Mouse (Mus musculus) thymus, postnatal 36 days (tissue): ENCODE results near the gene Fbxo21.

Experiments used
- DNase-seq, 2 experiments: peaks; one replicate each; pipeline ENCODE4 v3.0.0; 2022; ENCODE audit warnings: mixed read lengths in 2 of 2

Gene Fbxo21

GRCm38 (mm10) chr5:117980921-117981320 lies 4.4 kb downstream of the Fbxo21 start:
- no peak for DNase-seq

- no peak for DNase-seq
Measured at GRCm38 (mm10) chr5:117981943-117982342, 5.4 kb downstream of the Fbxo21 start.

GRCm38 (mm10) chr5:117986327-117986726 lies 9.8 kb downstream of the Fbxo21 start:
- DNase-seq: no peak

- DNase-seq: no peak
Measured at GRCm38 (mm10) chr5:117987891-117988290, 11.4 kb downstream of the Fbxo21 start.

GRCm38 (mm10) chr5:117988367-117988766 lies 11.8 kb downstream of the Fbxo21 start:
- no peak for DNase-seq

- DNase-seq: no peak
Measured at GRCm38 (mm10) chr5:117989773-117990172, 13.2 kb downstream of the Fbxo21 start.

DNA sequence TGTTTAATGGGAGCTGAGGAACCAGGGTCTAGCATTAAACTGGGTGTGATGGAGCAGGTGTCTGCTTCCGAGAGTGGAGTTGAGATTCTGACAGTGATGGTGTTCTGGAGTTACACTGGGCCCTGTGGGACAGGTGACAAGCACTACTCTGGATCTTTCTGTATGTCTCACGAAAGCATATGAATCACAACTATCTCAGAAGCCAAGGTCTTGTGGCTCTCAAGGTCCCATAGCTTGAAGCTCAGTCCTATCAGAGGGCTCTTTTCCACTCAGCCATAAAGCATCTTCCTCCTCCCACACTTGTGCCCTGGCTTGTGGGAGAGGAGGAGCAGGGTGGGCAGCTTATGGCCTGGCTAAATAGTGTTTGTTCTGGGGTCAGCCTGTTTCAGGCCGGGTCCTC lies 14.4 kb downstream of the Fbxo21 start:
- DNase-seq: no peak

- DNase-seq: no peak
Measured at GRCm38 (mm10) chr5:117993550-117993949, 17.0 kb downstream of the Fbxo21 start.

- no peak for DNase-seq
Measured at GRCm38 (mm10) chr5:117995372-117995901, 18.9 kb downstream of the Fbxo21 start.

- no peak for DNase-seq
Measured at GRCm38 (mm10) chr5:117995911-117996310, 19.4 kb downstream of the Fbxo21 start.

DNA sequence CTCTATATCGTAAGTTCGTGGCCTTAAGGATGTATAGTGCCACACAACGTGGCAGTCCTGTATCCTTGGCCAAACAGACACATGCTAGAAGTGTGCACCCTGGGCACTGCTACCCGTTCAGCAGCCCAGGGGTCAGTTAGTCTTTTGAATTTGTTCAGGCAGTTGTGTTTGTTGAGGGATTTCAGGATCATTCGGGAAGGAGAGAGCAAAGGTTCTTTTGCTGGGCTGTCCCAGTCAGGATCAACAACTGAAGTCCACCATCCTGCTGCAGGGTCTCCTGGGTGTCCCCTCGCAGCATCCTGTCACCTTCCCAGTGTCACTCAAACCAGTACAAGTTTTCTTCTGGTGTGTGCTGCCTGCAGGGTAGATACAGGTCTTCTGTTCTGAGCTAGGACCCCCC lies 20.1 kb downstream of the Fbxo21 start:
- DNase-seq: no peak

- no peak for DNase-seq
Measured at GRCm38 (mm10) chr5:117997434-117997970, 21.0 kb downstream of the Fbxo21 start.

DNA sequence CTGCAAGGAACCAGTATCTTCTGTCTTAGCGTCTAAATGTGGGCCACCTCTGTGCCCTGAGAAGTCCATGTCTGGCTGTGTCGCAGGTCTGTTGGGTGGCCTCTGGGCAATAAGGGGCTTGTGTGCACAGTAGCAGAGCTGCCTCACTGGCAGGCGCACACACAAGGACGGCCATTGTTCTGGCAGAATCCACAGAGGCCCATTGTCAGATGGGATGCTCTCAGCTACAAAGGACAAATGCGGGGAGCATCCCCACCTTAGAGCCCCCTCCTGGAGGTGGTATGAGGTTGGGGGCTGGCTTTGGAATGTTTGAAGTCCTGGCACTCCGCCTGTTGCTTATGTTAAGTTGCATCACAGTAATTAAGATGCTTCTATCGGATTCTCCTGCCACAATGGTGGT lies 22.5 kb downstream of the Fbxo21 start:
- no peak for DNase-seq

DNA sequence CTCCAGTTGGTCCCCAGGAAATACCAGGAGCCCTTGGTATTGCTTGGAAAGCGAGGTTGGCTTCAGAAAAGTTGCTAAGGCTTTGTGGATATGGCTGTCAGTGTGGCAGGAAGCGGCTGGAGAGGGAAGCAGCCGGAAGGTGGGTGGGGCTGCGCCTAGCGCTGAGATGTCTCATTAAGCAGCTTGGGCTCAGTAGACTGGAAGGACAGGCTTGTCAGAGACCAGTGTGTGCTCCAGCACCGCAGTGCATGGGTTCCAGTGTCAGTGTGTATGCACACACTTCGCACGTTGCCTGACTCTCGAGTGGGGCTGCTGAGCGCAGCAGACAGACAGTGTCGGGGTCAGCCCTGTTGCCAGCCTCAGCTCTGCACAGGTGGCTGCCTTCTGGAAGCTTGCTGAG lies 23.1 kb downstream of the Fbxo21 start:
- no peak for DNase-seq

DNA sequence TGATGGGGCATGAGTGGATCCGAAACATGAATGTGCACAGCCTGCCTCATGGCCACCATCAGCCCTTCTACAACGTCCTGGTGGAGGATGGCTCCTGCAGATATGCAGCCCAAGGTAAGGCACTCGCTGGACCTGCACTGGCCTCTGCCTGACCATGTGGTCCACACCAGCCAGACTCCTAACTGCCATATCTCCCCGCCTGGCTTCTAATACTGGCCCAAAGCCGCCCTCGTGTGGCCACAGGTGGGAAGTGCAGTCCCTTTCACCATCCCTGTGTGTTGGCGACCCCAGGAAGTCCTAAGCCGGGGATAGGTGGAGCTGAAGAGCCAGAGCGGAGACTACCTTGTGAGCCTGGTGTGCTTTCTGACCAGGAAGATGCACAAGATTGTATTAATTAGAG lies 25.5 kb downstream of the Fbxo21 start:
- DNase-seq: peak; percentile 59 to 68

- peak; percentile 68 to 72 for DNase-seq
Measured at GRCm38 (mm10) chr5:118004619-118005018, 28.1 kb downstream of the Fbxo21 start.

GRCm38 (mm10) chr5:118005728-118006127 lies 29.2 kb downstream of the Fbxo21 start:
- no peak for DNase-seq

- no peak for DNase-seq
Measured at GRCm38 (mm10) chr5:118008344-118008743, 31.8 kb downstream of the Fbxo21 start.

GRCm38 (mm10) chr5:118010872-118011271 lies 34.3 kb downstream of the Fbxo21 start:
- DNase-seq: no peak

GRCm38 (mm10) chr5:118011796-118012195 lies 35.3 kb downstream of the Fbxo21 start:
- DNase-seq: no peak

GRCm38 (mm10) chr5:118015028-118015427 lies 38.5 kb downstream of the Fbxo21 start:
- DNase-seq: no peak

- no peak for DNase-seq
Measured at GRCm38 (mm10) chr5:118015669-118016068, 39.1 kb downstream of the Fbxo21 start.

- DNase-seq: no peak
Measured at GRCm38 (mm10) chr5:118017527-118017926, 41.0 kb downstream of the Fbxo21 start.

GRCm38 (mm10) chr5:118019905-118020304 lies 43.4 kb downstream of the Fbxo21 start:
- DNase-seq: no peak

DNA sequence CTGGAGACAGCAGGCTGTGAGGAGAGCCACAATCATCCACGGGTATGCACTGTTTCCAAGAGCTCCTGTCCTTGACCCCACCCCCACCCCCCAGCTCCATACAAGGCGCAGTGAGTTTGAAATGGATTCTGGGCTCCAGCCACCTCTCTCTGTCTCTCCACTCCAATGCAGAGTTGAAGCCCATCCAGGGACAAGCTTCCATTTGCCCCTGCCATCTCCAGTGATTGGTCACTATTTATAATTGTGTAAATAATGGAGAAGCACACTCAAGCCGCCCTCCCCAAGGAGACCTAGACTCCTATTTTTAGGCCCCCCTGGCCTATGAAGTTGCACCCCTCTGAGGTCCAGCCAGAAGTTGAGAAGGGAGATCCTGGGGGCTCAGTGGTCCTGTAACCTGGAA lies 46.5 kb downstream of the Fbxo21 start:
- DNase-seq: no peak
